Mouse (Mus musculus) neural tube, embryonic 13.5 days (tissue): ENCODE measurements around the gene Zdhhc21. TPM values are rescaled to one million over a fixed set of nuclear protein-coding genes. Genes with fewer than 3 reads are reported as not detected.

Source experiments
- ATAC-seq: fragments of 200-750 bp; cut with Nextera tagmentation; 2 replicates; pipeline ENCODE4 v1.8.0; 2017; ENCODE audit warnings: low read depth, mild to moderate bottlenecking, moderate TSS enrichment, moderate library complexity
- H3K27ac ChIP-seq: fragments of 300-500 bp; sonication (generic); replicated peaks from 2 replicates; pipeline ENCODE4 v1.5.1; 2015; ENCODE audit warnings: moderate library complexity, mild to moderate bottlenecking, inconsistent platforms
- H3K27me3 ChIP-seq: fragments of 300-500 bp; sonication (generic); 2 replicates; pipeline ENCODE4 v1.6.1; 2015; ENCODE audit warnings: mild to moderate bottlenecking, inconsistent platforms
- H3K36me3 ChIP-seq: fragments of 300-500 bp; sonication (generic); 2 replicates; pipeline ENCODE4 v1.6.1; 2015; ENCODE audit warnings: mild to moderate bottlenecking, inconsistent platforms
- H3K4me1 ChIP-seq: fragments of 300-500 bp; sonication (generic); replicated peaks from 2 replicates; pipeline ENCODE4 v1.6.1; 2015; ENCODE audit warnings: inconsistent platforms
- H3K4me2 ChIP-seq: fragments of 300-500 bp; sonication (generic); 2 replicates; pipeline ENCODE4 v1.6.1; 2015; ENCODE audit warnings: inconsistent platforms, mild to moderate bottlenecking, moderate library complexity
- H3K4me3 ChIP-seq: fragments of 300-500 bp; sonication (generic); 2 replicates; pipeline ENCODE4 v1.5.1; 2015; ENCODE audit warnings: mild to moderate bottlenecking, inconsistent platforms
- H3K9ac ChIP-seq: fragments of 300-500 bp; sonication (generic); 2 replicates; pipeline ENCODE4 v1.6.1; 2015; ENCODE audit warnings: moderate library complexity, mild to moderate bottlenecking, inconsistent platforms
- H3K9me3 ChIP-seq: fragments of 300-500 bp; sonication (generic); 2 replicates; pipeline ENCODE4 v1.6.1; 2016; ENCODE audit warnings: inconsistent platforms
- WGBS: fragments of 180-500 bp; shearing (Covaris S2); methylation state at CpG from one replicate; pipeline ENCODE4 v1.1.7; 2015; 5-methylcytosine and 5-hydroxymethylcytosine counted together
- polyA plus RNA-seq: library from polyadenylated mRNA; unstranded; fragments of >200 nt; fragmentation: Nextera tagmentation; extraction: Ambion mirVana; gene quantifications from 2 replicates; pipeline ENCODE4 v1.2.1, GENCODE M21; 2015

Gene Zdhhc21
- polyA plus RNA-seq, 1 experiment from 2014 or later, result 14.8 TPM

- Histone ChIP-seq H3K9ac (no peak overlapping the region), H3K4me3 (no peak overlapping the region), H3K4me2 (no peak overlapping the region), H3K27me3 (no peaks in the 10 kb centered on the region), H3K4me1 (peaks cover 14% of the 10 kb centered on the region; the same call in 1 of the 2 replicates), H3K9me3 (no peaks in the 10 kb centered on the region), H3K36me3 (no peaks in the 10 kb centered on the region), H3K27ac (no peak overlapping the region; the same call in 1 of the 2 replicates)
- 17% methylated on average over 3 of the region's 3 CpGs for WGBS
- no peak for ATAC-seq
These were observed 104.0 kb downstream of the Zdhhc21 start for GRCm38 (mm10) chr4:82755616-82756294.

Other genes with a start within 250 kb of the Zdhhc21 start
- 71.3 and 81.2 TPM in 2 replicates for gene Nfib, start 154.2 kb downstream of the Zdhhc21 start, polyA plus RNA-seq
- 0.28 and 0.54 TPM in 2 replicates for gene Cer1, start 25.2 kb upstream of the Zdhhc21 start, polyA plus RNA-seq
- 1.8 and 2.3 TPM in 2 replicates for gene Frem1, start 192.4 kb upstream of the Zdhhc21 start, polyA plus RNA-seq